Mouse (Mus musculus): ENCODE data around the gene Nkain4.

- TF ChIP-seq POLR2A (IDR thresholded peaks at IDR 0.05; ENCODE audit: low read depth, low read length) = no peak
- peak; percentile 71 to 80 for TF ChIP-seq CTCF (conservative IDR thresholded peaks at IDR 0.05 in 1 of 2, IDR thresholded peaks at IDR 0.05 in 1 of 2; ENCODE audit: low read depth in 2 of 2, low read length in 2 of 2)
- no peak for TF ChIP-seq POLR2AphosphoS2 (IDR thresholded peaks at IDR 0.05; ENCODE audit: low read depth, low read length)
- no peak for TF ChIP-seq ETS1 (conservative IDR thresholded peaks at IDR 0.05; ENCODE audit: low read depth, low read length)
- TF ChIP-seq EP300 (IDR thresholded peaks at IDR 0.05; ENCODE audit: low read length) = no peak
- no peak for TF ChIP-seq E2F4 (IDR thresholded peaks at IDR 0.05; ENCODE audit: insufficient replicate concordance, low read depth, low read length)
- TF ChIP-seq JUND (conservative IDR thresholded peaks at IDR 0.05; ENCODE audit: low read depth, low read length) = no peak
- TF ChIP-seq JUN (IDR thresholded peaks at IDR 0.05; ENCODE audit: insufficient read depth, low read depth, low read length) = no peak
- no peak for TF ChIP-seq TCF12 (IDR thresholded peaks at IDR 0.05; ENCODE audit: low read depth, low read length)
Observed at GRCm38 (mm10) chr2:180996436-180996835, 41.9 kb upstream of the Nkain4 start.

Measured in CH12.LX (cell line).